Mouse (Mus musculus): ENCODE data around the gene Xirp2. TPM values are rescaled to one million over a fixed set of nuclear protein-coding genes. Genes with fewer than 3 reads are reported as not detected.

The Xirp2 gene
- polyA plus RNA-seq, 1 experiment from 2014 or later = not detected

DNA sequence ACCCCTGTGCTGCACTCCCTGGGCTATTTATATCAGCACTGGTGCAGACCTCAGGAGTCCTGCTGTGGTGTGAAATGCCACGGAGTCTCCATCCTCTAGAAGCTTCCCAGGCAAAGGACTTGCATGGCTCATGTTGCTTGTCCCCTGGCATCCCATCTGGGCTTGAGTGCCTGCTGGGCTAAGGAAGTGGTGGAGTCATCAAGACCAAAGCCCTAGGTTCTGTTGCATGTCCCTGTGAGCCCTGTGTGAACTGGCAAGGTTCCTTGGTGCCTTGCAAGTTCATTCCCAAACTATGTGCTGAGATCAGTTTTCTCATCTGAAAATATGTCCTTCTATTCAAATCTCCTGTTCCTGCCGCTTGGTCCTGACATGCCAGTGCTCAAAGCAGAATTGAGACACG lies 35.2 kb downstream of the Xirp2 start:
- no peak for ATAC-seq (ENCODE audit: insufficient number of reproducible peaks, insufficient read depth, low FRiP score, low TSS enrichment, low read depth)
- Histone ChIP-seq H3K4me3 (replicated peaks) (no peak overlapping the region), H3K27ac (no peak overlapping the region), H3K9ac (replicated peaks) (no peak overlapping the region), H3K36me3 (no peaks in the 10 kb centered on the region), H3K4me2 (no peak overlapping the region), H3K27me3 (no peaks in the 10 kb centered on the region), H3K4me1 (replicated peaks) (no peaks in the 10 kb centered on the region), H3K9me3 (no peaks in the 10 kb centered on the region)
- WGBS = 63% methylated on average over 3 of the region's 3 CpGs

DNA sequence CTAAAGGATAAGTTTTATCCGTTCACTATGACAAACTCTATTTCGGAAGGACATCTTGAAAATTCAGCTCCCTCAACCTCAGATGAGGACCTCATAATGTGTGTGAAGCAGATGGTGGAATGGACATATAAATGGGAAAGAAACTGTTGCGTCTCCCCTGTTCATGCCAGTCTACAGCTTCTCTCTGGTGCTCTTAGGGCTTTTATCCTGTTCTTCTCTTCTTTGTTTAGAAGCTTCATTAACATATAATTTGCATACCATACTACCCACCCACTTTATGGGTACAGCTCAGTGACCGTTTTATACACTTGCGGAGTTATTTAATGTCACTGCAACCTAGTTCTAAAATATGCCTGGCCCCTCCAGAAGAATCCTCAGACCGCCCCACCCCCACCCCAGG lies 40.9 kb downstream of the Xirp2 start:
- no peaks in the 10 kb centered on the region for H3K36me3 ChIP-seq
- H3K4me2 ChIP-seq = no peak overlapping the region
- H3K4me1 ChIP-seq (replicated peaks) = no peaks in the 10 kb centered on the region
- 92% methylated on average over 6 of the region's 6 CpGs for WGBS
- H3K27me3 ChIP-seq = no peaks in the 10 kb centered on the region
- H3K9me3 ChIP-seq = no peaks in the 10 kb centered on the region
- no peak overlapping the region for H3K9ac ChIP-seq (replicated peaks)
- H3K27ac ChIP-seq = no peak overlapping the region
- no peak for ATAC-seq (ENCODE audit: insufficient number of reproducible peaks, insufficient read depth, low FRiP score, low TSS enrichment, low read depth)
- H3K4me3 ChIP-seq (replicated peaks) = no peak overlapping the region

DNA sequence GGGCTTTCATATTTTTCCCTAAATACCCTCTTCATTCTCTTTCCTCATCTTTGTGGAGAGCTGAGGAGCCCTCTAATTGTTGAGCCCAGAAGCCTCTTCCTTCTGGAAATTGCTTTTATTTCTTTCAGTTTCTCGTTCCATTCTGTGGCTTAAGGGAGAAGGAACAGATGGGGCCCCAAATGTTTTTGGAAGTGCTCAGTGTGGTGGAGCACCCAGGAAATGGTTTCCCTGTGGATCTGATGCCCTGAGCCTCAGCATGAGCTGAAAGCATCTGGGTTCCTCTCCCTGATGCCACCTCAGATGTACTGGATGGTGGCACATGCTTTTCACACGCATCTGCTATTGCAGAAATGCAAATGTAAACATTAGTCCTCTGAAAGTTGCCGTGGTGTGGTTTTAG lies 41.4 kb downstream of the Xirp2 start:
- no peaks in the 10 kb centered on the region for H3K27me3 ChIP-seq
- no peak for ATAC-seq (ENCODE audit: insufficient number of reproducible peaks, insufficient read depth, low FRiP score, low TSS enrichment, low read depth)
- no peaks in the 10 kb centered on the region for H3K9me3 ChIP-seq
- H3K36me3 ChIP-seq = no peaks in the 10 kb centered on the region
- H3K9ac ChIP-seq (replicated peaks) = no peak overlapping the region
- WGBS = 83% methylated on average over 3 of the region's 3 CpGs
- no peak overlapping the region for H3K4me3 ChIP-seq (replicated peaks)
- H3K4me2 ChIP-seq = no peak overlapping the region
- H3K4me1 ChIP-seq (replicated peaks) = no peaks in the 10 kb centered on the region
- no peak overlapping the region for H3K27ac ChIP-seq

DNA sequence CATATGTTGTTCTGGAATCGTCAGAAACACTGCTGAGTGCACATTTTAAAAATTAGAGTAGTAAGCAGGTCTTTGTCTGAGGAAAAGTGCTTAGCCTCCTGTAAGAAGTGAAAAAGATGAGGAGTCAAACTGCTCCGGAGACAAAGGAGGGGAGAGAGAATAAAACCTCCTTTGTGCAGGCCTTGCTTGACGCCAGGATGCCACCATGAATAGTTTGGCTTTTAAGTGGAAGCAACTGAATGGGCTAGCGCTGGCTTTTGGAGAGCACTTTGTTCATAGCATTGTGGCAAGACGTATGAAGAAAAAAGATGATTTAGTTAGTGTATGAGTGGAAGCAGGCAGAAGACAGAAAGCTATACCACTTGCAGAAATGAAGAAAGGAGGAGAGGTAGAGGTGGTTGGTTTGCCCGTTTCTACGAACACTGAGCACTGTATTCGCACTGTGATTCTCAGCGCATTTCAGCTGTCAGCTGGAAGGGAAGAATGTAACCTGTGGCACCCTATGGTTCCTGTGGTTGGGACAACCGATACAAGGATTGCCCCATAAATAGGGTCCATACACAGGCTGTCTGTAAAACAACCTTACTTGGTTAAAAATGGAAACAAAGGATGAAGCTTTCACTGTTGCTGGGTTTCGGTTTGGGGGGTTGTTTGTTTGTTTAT lies 42.8 kb downstream of the Xirp2 start:
- Histone ChIP-seq H3K4me1 (replicated peaks) (no peaks in the 10 kb centered on the region), H3K36me3 (no peaks in the 10 kb centered on the region), H3K27me3 (no peaks in the 10 kb centered on the region), H3K27ac (no peak overlapping the region), H3K4me2 (no peak overlapping the region), H3K4me3 (replicated peaks) (no peak overlapping the region), H3K9me3 (no peaks in the 10 kb centered on the region), H3K9ac (replicated peaks) (no peak overlapping the region)
- 82% methylated on average over 11 of the region's 11 CpGs for WGBS
- ATAC-seq (ENCODE audit: insufficient number of reproducible peaks, insufficient read depth, low FRiP score, low TSS enrichment, low read depth) = no peak

DNA sequence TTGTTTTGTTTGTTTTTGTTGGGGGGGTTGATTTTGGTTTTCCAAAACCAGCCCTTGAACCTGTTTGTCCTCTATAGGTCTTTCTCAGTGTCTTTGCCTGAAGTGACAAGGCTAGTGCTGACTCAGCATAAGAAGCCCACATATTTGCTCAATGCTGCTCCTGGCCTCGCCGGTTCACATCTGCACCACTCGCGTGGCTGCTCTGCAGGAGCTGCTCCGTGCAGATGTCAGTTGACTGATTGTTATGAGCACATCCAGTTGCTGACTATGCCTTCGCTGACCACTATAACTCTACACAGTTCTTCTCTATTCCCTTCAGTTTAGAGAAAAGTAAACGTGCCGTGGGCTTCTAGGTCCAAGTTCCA lies 43.3 kb downstream of the Xirp2 start:
- no peaks in the 10 kb centered on the region for H3K9me3 ChIP-seq
- no peak for ATAC-seq (ENCODE audit: insufficient number of reproducible peaks, insufficient read depth, low FRiP score, low TSS enrichment, low read depth)
- H3K27ac ChIP-seq = no peak overlapping the region
- no peaks in the 10 kb centered on the region for H3K27me3 ChIP-seq
- WGBS = 85% methylated on average over 8 of the region's 8 CpGs
- no peaks in the 10 kb centered on the region for H3K4me1 ChIP-seq (replicated peaks)
- H3K4me3 ChIP-seq (replicated peaks) = no peak overlapping the region
- no peak overlapping the region for H3K4me2 ChIP-seq
- H3K9ac ChIP-seq (replicated peaks) = no peak overlapping the region
- H3K36me3 ChIP-seq = no peaks in the 10 kb centered on the region

DNA sequence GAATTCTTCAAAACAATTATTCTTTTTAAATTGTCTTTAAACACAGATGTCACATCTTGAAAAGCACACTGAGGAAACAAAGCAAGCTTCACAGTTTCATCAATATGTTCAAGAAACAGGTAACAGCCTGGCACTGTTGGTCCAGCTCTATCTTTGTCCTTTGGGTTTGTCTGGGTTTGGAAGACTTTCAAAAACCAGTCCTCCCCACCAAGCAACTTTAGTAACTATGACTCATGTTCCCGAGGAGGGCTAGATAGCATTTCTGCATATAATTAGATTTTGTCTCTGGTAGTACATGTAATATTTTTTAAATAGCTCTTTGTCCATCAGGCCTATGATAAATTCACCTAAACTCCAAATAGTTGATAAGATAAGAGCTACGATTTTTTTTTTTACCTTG lies 59.7 kb downstream of the Xirp2 start:
- Histone ChIP-seq H3K36me3 (no peaks in the 10 kb centered on the region), H3K9ac (replicated peaks) (no peak overlapping the region), H3K27me3 (no peaks in the 10 kb centered on the region), H3K9me3 (no peaks in the 10 kb centered on the region), H3K4me2 (no peak overlapping the region), H3K4me3 (replicated peaks) (no peak overlapping the region), H3K27ac (no peak overlapping the region), H3K4me1 (replicated peaks) (no peaks in the 10 kb centered on the region)
- ATAC-seq (ENCODE audit: insufficient number of reproducible peaks, insufficient read depth, low FRiP score, low TSS enrichment, low read depth) = no peak
- 72% methylated on average over 2 of the region's 2 CpGs for WGBS

DNA sequence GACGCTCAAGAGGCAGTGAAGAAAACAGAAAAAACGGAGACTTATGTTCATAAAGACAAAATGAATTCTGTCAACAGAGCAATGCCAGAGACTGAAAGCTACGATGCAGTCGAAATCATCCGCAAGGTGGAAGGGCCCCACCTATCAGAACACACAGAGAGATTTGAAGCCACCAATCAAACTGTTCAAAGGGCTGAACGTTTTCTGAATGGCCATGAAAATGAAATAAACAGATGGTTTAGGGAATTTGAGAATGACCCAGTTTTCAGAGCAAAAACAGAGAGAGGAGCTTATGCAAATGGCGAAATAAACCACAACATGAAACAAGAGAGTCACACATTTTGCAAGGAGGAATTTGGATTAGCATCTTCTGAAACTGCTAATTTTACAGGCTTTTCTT lies 70.6 kb downstream of the Xirp2 start:
- Histone ChIP-seq H3K27ac (no peak overlapping the region), H3K27me3 (no peaks in the 10 kb centered on the region), H3K4me1 (replicated peaks) (no peaks in the 10 kb centered on the region), H3K36me3 (no peaks in the 10 kb centered on the region), H3K4me2 (no peak overlapping the region), H3K9ac (replicated peaks) (no peak overlapping the region), H3K9me3 (no peaks in the 10 kb centered on the region), H3K4me3 (replicated peaks) (no peak overlapping the region)
- WGBS = 85% methylated on average over 7 of the region's 7 CpGs
- ATAC-seq (ENCODE audit: insufficient number of reproducible peaks, insufficient read depth, low FRiP score, low TSS enrichment, low read depth) = no peak

DNA sequence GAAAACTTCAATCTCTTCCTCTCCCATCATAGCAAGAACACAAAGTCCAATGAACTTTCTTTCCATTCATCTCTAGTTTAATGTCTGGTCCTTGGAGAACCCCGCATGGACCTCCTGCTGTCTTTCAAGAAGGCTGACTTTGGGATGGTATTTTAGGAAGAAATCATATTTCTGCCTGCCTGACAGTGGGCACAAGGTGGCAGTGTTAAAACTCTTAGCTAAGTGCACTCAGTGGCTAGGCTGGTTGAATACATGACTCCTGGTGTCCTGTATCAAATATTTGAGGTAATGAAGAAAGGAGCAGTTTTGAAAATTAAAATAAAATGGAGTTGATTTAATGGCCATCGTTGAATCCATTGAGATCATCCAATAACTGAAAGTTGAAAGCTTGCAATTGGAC lies 89.5 kb downstream of the Xirp2 start:
- 88% methylated on average over 2 of the region's 2 CpGs for WGBS
- Histone ChIP-seq H3K36me3 (no peaks in the 10 kb centered on the region), H3K4me2 (no peak overlapping the region)

DNA sequence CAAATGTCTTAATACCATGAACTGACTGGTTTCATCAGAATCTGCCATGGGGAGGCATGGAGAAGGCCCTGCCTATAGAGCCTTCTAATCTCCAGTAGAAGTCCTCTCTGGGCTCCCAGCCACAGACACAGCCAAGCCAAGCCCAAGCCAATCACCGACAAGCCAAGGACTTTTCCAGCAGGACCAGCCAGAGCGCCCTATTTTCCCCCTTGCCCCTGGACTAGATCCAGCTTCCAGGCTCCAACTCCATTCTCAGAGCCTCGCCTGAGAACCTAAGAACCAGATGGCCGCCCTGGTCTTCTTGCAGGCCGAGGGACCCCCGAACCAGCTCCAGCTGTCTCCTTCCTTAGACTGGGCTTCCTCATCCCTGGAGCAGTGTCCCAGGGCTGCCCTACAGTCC lies 93.6 kb downstream of the Xirp2 start:
- 89% methylated on average over 6 of the region's 6 CpGs for WGBS
- Histone ChIP-seq H3K4me3 (replicated peaks) (no peak overlapping the region), H3K4me2 (no peak overlapping the region), H3K4me1 (replicated peaks) (peaks cover 10% of the 10 kb centered on the region), H3K9me3 (no peaks in the 10 kb centered on the region), H3K36me3 (no peaks in the 10 kb centered on the region), H3K27me3 (0 out of 2 replicates have a peak, but pooled peaks cover 7% of the 10 kb centered on the region), H3K27ac (no peak overlapping the region), H3K9ac (replicated peaks) (no peak overlapping the region)
- no peak for ATAC-seq (ENCODE audit: insufficient number of reproducible peaks, insufficient read depth, low FRiP score, low TSS enrichment, low read depth)

More for the DNA sequence above, 89.5 kb downstream of the Xirp2 start:
- no peak for ATAC-seq (ENCODE audit: insufficient number of reproducible peaks, insufficient read depth, low FRiP score, low TSS enrichment, low read depth)
- 0 out of 2 replicates have a peak, but pooled peaks cover 5% of the 10 kb centered on the region for H3K27me3 ChIP-seq
- H3K9ac ChIP-seq (replicated peaks) = no peak overlapping the region
- H3K4me1 ChIP-seq (replicated peaks) = no peaks in the 10 kb centered on the region
- H3K9me3 ChIP-seq = no peaks in the 10 kb centered on the region
- no peak overlapping the region for H3K27ac ChIP-seq
- H3K4me3 ChIP-seq (replicated peaks) = no peak overlapping the region

DNA sequence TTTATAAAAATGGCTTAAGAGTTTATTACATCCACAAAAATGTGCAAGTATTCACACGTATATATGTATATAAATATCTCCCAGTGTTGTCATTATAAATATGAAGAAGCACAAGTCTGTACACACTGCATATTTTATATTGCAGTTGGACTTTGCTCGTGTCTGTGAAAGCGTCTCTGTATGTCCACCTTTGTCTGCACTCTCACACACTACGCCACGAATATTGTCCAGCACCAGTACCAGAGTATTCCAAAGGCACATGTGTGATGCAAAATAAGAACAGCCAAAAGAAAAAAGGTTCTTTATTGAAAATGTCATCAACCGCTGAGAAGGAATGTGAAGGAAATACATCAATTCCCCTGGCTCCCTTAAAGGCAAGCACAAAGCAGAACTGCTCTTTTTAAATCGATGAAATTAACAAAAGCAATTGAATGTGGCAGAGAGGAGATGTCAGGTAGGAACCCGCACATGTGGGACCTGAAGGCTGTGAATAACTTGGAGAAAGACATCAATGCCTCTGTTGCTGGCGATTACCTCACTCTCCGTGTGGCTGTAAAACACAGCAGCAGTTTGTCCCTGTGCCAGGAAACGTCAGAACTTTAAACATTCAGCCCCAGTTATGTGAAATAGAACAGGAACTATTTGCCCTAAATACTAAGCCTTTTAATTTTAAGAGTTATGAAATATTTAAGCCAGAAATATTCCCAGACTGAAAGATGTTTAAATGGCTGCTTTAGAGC lies 96.3 kb downstream of the Xirp2 start:
- WGBS = 50% methylated on average over 11 of the region's 11 CpGs
- H3K27ac ChIP-seq = 0 out of 2 replicates have a peak overlapping the region, but pooled peaks have one; percentile 53
- no peaks in the 10 kb centered on the region for H3K36me3 ChIP-seq
- H3K9me3 ChIP-seq = no peaks in the 10 kb centered on the region
- H3K9ac ChIP-seq (replicated peaks) = no peak overlapping the region
- peak; percentile 62; the same call in 1 of the 2 replicates for ATAC-seq (ENCODE audit: insufficient number of reproducible peaks, insufficient read depth, low FRiP score, low TSS enrichment, low read depth)
- no peak overlapping the region for H3K4me3 ChIP-seq (replicated peaks)
- H3K4me2 ChIP-seq = peak overlapping the region; percentile 13
- H3K4me1 ChIP-seq (replicated peaks) = peaks cover 10% of the 10 kb centered on the region
- 0 out of 2 replicates have a peak, but pooled peaks cover 11% of the 10 kb centered on the region for H3K27me3 ChIP-seq

DNA sequence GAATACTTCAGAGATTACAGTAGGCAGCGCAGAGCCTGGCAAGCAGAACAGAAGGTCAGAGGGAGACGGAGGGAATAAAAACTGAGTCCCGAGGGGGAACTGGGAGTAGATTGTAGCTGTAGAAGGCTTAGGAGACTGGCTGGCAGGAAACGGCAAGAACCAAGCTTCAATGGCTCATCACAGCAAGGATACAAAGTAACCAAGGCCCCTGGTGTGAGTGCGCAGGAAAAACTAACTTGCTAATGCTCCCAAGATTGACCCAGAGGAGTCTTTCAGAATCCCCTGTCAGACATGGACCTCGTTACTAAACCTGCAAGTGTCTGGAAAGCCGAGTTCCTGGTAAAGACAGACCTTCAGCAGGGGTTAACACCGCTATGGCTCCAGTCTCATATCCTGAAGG lies 98.6 kb downstream of the Xirp2 start:
- Histone ChIP-seq H3K4me3 (replicated peaks) (no peak overlapping the region), H3K9me3 (no peaks in the 10 kb centered on the region), H3K27me3 (0 out of 2 replicates have a peak, but pooled peaks cover 11% of the 10 kb centered on the region), H3K36me3 (no peaks in the 10 kb centered on the region), H3K27ac (no peak overlapping the region), H3K4me1 (replicated peaks) (peaks cover 10% of the 10 kb centered on the region), H3K4me2 (no peak overlapping the region), H3K9ac (replicated peaks) (no peak overlapping the region)
- 52% methylated on average over 8 of the region's 8 CpGs for WGBS
- no peak for ATAC-seq (ENCODE audit: insufficient number of reproducible peaks, insufficient read depth, low FRiP score, low TSS enrichment, low read depth)
